Mouse (Mus musculus) embryonic fibroblast, embryonic 13.5 days (primary cell): ENCODE measurements at regions not wholly inside any gene's neighbourhood (a gene's known extent, or its start where the extent isn't known, plus 50 kb on each side); places are given as distances from the start of the nearest gene placed in this dataset.

Source experiments
- H3K27ac ChIP-seq: 2 replicates; pipeline ENCODE4 v1.5.1; 2012; ENCODE audit warnings: low read length, control low read depth, inconsistent platforms; ENCODE audit not compliant: insufficient read depth
- H3K4me1 ChIP-seq: 2 replicates; pipeline ENCODE4 v1.6.1; 2011; ENCODE audit warnings: low read length; ENCODE audit not compliant: control insufficient read depth, insufficient read depth
- H3K4me3 ChIP-seq: 2 replicates; pipeline ENCODE4 v1.5.1; 2011; ENCODE audit warnings: mild to moderate bottlenecking, control low read depth, low read length; ENCODE audit not compliant: insufficient read depth
- CTCF ChIP-seq: IDR thresholded peaks from 2 replicates; pipeline ENCODE4 v1.5.1; 2011; ENCODE audit warnings: mild to moderate bottlenecking, control low read depth, low read length, moderate library complexity, borderline replicate concordance; ENCODE audit not compliant: insufficient read depth
- POLR2A ChIP-seq: IDR thresholded peaks from 2 replicates; pipeline ENCODE4 v1.6.1; 2011; ENCODE audit warnings: low read depth, mild to moderate bottlenecking, control low read depth, low read length, moderate library complexity

GRCm38 (mm10) chr5:33512253-33512884, 78.6 kb upstream of the Nkx1-1 start:
- Histone ChIP-seq H3K4me1 (no peaks in the 10 kb centered on the region), H3K4me3 (no peak overlapping the region), H3K27ac (no peak overlapping the region)
- no peak for TF ChIP-seq POLR2A
- TF ChIP-seq CTCF = no peak

- TF ChIP-seq POLR2A = no peak
- no peak for TF ChIP-seq CTCF
- Histone ChIP-seq H3K4me3 (no peak overlapping the region), H3K27ac (no peak overlapping the region), H3K4me1 (no peaks in the 10 kb centered on the region)
These were observed 77.9 kb upstream of the Nkx1-1 start for GRCm38 (mm10) chr5:33511529-33512252.

- no peak for TF ChIP-seq CTCF
- no peak for TF ChIP-seq POLR2A
- Histone ChIP-seq H3K27ac (no peak overlapping the region), H3K4me1 (no peaks in the 10 kb centered on the region)
These were observed 72.0 kb upstream of the Nkx1-1 start for GRCm38 (mm10) chr5:33505786-33506185.

GRCm38 (mm10) chr5:33501735-33502495, 68.1 kb upstream of the Nkx1-1 start:
- no peaks in the 10 kb centered on the region for H3K4me1 ChIP-seq
- TF ChIP-seq CTCF = no peak
- TF ChIP-seq POLR2A = no peak
- no peak overlapping the region for H3K4me3 ChIP-seq
- no peak overlapping the region for H3K27ac ChIP-seq

More at GRCm38 (mm10) chr5:33505786-33506185, 72.0 kb upstream of the Nkx1-1 start:
- no peak overlapping the region for H3K4me3 ChIP-seq

GRCm38 (mm10) chr5:33501211-33501610, 67.4 kb upstream of the Nkx1-1 start:
- no peaks in the 10 kb centered on the region for H3K4me1 ChIP-seq
- TF ChIP-seq POLR2A (no peak), CTCF (no peak)
- H3K27ac ChIP-seq = no peak overlapping the region
- no peak overlapping the region for H3K4me3 ChIP-seq

GRCm38 (mm10) chr5:33495900-33496529, 62.2 kb upstream of the Nkx1-1 start:
- Histone ChIP-seq H3K4me1 (no peaks in the 10 kb centered on the region), H3K4me3 (no peak overlapping the region), H3K27ac (no peak overlapping the region)
- TF ChIP-seq POLR2A = no peak
- peak; percentile 95 for TF ChIP-seq CTCF

GRCm38 (mm10) chr5:33495276-33495675, 61.5 kb upstream of the Nkx1-1 start:
- H3K4me3 ChIP-seq = no peak overlapping the region
- H3K4me1 ChIP-seq = no peaks in the 10 kb centered on the region
- TF ChIP-seq CTCF (no peak), POLR2A (no peak)
- H3K27ac ChIP-seq = no peak overlapping the region

GRCm38 (mm10) chr5:33492604-33493315, 59.0 kb upstream of the Nkx1-1 start:
- Histone ChIP-seq H3K27ac (no peak overlapping the region), H3K4me1 (no peaks in the 10 kb centered on the region), H3K4me3 (no peak overlapping the region)
- TF ChIP-seq CTCF = no peak
- TF ChIP-seq POLR2A = no peak

GRCm38 (mm10) chr5:33489286-33489685, 55.5 kb upstream of the Nkx1-1 start:
- Histone ChIP-seq H3K4me1 (no peaks in the 10 kb centered on the region), H3K27ac (no peak overlapping the region), H3K4me3 (no peak overlapping the region)
- TF ChIP-seq POLR2A (no peak), CTCF (no peak)
